Mouse (Mus musculus): ENCODE measurements around the gene Rtl5.

DNA sequence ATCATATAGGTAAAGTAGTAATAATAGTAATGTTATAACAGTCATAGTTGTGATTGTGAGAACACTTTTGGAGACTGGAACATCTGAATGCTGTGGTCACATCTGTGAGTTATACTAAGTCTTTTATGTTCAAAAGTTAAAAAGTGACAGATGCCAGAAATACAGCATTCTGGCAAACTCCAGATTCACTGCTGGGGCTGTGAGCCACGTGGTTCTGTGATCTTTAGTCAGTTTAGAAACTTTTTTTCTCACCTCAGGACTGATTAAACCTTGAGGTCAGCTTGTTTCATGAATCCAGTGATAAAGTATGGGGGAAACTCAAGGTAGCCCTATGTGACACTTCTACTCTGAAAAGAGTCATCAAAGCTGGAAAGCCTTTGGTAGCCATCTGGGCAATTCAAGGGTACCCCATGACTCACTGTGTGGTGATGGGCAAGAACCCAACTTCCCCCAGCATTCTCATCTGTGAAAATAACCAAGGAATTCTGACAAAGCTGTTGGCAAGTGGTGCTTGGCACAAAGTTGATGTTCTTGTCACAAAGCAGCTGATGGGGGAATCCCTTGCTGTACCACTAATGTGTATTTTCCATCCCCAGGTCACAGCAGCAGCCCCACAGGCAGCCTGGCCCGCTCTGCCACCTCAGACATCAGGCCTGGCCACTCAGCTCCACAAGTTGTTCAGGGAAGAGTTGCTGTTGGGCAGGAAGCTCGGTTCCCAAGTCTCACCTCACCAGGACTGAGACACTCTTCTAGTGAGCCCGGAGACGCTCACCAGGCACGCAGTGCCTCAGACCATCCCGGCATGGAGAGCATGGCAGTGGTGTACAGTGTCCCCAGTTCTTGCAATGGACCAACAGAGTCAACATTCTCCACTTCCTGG is 6.0 kb upstream of the Rtl5 start:
- TF ChIP-seq CTCF (IDR thresholded peaks at IDR 0.05; ENCODE audit: control insufficient read depth, insufficient read depth, insufficient read length) (no peak), CEBPB (IDR thresholded peaks at IDR 0.05; ENCODE audit: low read depth) (no peak), MYOG (IDR thresholded peaks at IDR 0.05; ENCODE audit: control insufficient read depth, extremely low read depth, insufficient read length) (no peak)

Data from C2C12 (cell line).